Mouse (Mus musculus) CD8-positive naive resting alpha-beta T cell, adult 2 months (primary cell): ENCODE measurements around the gene Fam53b.
A peak's percentile ranks its signal among the peaks of the same experiment; 100 is the strongest.

Source experiments
- DNase-seq, 2 experiments: peaks; one replicate each; pipeline ENCODE4 v3.0.0; 2022; ENCODE audit warnings: low read depth in 2 of 2, low spot score in 2 of 2

The Fam53b gene

DNA sequence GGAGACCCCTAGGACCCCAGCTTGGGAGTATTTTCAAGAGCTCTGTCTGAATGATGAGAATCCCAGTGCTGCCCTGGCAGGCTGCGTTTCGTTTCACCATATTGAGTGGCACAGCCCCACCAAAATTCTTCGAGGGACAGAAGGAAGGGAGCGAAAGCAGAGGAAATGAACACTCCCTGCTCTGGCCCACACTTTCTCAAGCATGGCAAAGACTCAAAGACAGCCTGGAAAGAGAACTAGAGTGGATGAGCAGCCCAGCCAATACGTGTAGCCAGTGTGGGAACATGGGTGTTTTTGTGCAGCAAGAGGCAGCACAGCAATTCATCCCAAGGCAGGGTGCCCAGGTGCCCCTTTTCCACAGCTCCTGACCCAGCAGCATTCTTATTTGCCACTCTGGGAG lies 70.8 kb downstream of the Fam53b start:
- no peak for DNase-seq

DNA sequence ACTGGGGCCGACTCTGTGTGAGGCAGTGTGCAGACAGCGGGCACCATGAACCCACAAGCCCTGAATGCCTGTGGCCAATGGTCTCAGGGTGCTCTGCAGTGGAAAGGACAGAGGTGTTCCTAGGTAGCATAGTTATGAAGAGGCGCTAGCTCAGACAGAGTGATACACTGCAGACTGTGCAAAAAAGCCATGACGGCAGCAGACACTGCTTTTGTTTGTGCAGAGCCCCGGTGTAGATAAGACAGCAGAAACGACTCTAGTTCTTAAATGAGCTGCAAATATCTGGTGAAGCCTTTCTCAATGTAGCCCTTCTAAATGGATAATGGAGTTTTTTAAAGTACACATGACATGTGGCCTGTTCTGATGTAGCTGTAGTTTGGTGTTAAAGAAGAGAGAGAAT lies 73.9 kb downstream of the Fam53b start:
- DNase-seq = no peak

DNA sequence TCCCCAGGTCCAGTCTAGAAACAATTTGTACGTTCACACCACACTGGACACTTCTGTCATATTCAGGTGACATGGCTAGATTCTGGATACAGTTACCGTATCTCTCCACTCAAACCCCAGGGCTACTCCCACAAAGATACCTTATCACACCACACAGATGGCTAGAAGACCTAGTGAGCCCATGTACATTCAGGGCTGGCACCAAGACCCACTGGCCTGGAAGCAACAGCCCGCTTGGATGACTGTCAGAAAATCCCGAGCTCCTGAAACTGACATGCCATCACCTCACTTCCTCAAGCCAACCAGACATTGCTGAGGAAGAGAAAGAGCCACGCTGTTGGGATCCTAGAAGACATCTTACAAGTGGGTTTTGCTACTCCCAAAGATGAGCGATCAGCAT lies 74.8 kb downstream of the Fam53b start:
- DNase-seq = no peak

DNA sequence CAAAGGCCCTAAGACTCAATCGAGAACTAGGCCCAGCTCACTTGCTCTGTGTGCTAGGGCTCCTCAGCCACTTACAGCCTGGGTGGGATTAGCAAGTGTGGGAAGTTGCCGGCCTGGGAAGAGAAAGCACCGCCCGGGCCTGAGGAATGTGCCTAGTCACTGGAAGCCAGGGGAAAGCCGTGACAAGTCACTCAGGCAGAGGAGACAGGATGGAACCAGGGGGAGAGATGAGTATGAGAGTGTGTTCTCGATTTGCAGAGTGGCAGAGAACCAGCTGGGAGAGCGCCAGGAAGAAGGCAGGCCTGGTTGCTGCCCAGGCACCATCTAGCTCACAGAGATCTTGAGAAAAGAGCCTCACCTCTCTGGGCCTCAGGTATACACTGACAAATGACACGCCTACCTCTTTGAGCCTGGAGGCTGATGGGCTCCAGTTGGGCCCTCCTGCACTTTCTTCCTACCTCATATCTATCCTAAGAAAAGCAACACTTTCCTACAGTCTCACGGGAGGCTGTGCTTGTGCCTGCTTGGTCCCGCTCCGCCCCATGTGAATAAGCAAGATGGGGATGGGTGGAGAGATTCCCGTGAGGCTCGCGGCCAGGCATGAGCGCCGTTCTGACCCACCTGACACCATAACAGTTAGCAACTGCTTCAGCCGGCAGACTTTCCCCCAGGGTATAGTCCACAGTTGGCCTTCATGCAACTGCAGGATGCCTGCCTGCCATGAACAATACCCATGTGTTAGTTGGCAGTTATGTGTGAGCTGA lies 77.4 kb downstream of the Fam53b start:
- no peak for DNase-seq

DNA sequence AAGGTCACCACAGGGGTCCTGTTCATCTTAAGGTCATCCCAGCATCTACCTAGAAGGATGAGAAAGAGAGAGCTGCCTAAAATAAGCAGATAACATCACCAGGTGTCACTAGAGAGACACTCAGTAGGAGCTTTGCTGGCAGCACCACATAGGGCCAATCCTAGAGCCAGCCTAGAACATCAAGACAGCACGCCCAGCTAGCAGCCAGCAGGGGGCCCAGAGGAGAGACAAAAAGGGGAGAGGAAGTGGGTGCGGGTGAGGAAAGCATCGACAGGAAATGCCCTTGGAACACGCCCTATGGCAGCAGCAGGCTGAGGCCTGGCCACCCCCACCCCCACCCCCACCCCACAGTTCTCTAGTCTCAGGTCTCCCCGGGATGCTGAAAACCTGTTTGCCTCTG lies 78.5 kb downstream of the Fam53b start:
- peak; percentile 90 to 92 for DNase-seq

DNA sequence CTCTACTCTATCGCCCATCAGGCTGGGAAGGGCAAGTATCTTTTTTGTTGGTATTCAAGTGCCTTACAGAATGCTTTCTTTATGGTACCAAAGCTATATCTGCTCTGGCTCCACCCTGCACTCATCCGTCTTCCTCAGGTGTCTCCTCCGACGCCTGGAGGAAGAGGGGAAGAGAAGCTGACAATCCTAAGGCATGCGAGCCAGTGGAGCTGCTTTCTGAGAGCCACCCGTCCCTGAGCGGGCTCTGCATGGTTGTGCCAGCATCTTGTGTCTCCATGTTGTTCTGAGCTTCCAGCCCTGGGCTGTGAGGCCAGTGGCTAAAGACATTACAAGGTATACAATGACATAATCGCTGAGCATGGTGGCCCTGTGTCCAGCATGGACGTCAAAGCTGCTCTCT lies 79.5 kb downstream of the Fam53b start:
- DNase-seq = no peak

DNA sequence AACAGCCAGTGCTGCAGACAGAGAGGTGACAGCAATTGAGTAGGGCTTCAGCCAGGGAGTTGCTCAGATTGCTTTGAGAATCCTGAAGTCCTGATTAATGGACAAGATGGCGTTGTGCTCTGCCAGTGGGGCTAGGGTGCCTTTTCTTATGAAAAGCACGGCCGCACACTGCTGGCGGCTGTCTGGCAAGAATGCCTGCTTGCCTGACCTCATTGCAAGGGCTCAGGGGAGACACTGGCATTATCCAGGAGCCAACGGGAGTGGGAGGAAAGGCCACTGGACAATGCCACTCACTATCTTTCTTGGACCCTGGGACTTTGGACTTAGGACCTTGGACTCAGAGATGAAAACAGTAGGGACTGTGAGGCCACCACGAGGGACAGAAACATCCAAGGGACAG lies 80.2 kb downstream of the Fam53b start:
- no peak for DNase-seq

DNA sequence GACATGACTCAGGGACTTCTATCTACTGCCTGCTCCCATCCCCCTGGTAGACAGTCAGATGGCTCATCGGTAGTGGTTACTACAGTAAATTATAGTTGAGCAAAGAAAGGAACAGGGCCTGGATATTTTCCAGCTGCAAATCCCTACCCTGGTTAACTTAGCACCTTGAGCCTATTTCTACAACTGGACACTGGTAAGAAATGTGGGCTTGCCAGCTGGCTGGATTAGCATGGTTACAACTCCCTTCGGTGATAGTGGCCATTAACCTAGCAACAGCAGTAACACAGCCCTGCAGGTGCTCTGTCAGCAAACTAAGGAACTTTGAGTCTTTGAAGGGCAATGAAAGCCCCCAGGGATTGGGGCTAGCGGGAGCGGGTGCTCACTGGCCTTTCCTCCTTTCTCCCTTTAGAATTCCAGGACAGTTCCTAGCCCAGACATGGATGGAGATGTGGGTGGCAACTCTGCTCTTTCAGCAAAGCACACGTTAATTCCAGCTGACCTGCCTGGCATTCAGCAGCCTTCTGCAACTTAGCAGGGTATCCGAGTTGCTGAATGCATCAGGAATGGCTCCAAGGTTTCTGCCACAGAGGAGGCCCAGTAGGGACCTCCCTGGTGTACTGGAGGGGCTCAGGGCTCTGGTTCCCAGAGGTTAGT lies 81.4 kb downstream of the Fam53b start:
- no peak for DNase-seq

DNA sequence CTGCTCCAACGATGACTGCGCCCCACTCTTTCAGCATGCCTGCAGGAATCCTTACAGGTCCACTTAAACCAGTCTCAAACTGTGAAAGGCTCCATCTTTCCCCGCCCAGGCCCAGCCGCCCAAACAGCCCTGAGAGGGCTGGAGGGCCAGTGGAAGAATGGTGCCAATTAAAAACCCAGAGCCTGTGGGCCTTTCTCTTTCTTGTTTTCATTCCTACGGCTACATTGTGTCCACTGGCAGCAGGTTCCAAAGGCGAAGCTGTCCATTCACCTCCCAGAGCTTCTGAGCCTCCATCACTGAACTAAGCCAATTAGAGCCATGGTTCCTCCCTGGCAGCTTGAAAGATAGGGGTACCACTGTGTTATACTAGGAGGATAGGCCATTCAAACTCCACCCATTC lies 82.1 kb downstream of the Fam53b start:
- DNase-seq = no peak

DNA sequence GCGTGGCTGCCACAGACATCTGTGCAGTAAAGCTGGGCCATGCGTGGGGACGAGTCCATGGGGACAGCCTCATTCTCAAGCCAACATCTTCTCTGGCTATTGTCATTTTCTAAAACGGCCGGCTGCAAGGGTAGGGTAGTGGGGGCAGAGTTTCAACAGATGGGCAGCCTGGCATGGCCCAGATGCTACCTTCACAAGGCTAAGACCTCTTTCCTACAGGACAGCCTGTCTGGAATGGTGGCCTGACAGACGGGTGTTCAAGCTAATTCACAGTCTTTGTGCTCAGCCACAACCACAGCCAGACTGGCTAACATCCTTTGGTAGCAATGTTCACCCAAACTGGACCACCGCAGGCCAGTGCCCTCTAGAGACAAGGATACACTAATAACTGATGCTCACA lies 83.2 kb downstream of the Fam53b start:
- no peak for DNase-seq

DNA sequence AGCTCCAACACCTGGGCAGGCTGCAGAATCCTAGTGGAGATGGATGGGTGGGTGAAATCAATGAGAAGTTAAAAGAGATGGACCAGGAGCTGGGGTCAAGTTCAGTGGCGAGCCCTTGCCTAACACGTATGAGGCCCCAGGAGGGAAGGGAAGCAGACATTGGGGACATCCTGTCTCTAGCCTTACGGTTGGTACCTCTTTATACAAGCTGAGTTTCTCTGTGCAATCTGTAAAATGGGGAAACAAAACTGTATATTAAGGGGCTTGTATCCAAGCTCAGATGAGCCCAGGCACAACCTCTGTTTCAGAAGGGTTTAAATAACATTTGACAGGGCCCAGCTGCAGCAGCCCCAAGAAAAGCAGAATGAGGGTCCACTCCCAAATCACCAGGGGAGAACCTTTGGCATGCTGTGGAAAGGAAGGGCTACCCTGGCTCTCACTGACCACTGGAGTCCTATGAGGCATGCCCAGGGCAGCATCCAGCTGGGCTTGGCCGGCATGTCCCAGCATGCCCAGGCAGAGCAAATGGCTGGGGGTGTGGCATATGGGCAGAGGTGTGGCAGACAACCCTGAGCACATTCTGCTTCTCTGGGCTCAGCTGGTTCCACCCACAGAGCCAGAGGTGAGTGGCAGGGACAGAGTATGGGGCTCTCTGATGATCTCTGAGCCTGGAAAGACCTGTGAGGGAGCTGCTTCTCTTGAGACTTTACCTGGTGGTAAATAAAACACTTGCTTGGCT lies 84.4 kb downstream of the Fam53b start:
- DNase-seq = no peak

DNA sequence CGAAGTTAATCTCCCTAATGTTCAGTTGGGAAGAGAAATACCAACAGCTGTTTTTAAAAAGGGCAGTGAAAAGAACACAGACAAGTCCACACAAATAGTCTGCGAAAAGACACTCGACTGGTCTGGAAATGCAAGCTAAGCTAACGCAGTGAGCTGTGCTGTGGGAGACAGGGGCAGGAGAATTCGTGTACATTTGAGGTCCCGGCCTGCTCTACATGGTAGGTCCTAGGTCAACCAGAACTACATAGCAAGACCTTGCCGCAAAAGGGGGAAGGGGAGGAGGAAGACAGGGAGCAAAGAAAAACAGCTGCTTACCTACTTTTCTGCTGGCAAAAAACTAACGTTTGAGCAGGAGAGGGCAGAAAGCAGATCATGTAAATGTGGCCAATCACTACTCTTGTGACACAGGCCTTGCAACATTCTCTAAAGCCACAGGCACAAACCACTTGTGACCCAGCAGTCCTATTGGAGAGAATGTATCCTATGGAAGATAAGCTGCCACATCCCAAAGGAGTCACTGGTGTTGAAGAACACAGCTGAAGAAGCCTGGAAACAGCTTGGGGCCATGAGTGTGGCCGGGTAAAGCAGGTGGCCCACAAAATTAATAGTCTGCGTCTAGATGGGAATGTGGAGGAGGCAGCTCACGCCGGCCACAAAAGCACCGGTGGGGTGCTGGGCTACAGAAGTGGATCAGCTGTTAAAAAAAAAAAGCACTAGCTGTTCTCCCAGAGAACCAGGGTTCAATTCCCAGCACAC lies 87.4 kb downstream of the Fam53b start:
- DNase-seq = no peak

DNA sequence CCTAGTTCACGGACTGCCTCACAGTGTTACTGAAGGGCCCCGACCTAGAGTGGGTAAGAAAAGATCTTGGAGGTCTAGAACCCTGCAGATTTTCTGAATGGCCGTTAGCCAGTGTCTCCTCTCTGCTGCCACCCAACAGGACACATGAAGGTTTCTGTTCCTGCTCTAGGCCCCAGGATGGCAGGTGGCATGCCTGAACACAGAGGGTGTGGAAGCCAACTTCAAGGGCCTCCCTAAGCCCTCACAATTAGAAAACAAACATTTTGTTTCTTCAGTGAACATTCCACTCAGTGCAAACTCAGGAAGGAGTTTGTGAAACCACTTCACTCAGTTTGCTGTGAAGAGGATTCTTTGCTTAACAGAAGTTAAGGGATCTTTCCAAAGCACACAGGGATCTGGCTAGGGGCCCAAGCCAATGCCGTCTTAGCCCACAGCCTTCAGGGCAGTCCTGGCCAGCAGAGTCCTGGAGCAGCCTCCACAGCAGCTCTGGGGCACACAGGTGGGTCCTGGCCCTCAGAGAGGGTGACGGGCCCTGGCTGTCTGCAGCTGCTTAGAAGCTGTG lies 89.1 kb downstream of the Fam53b start:
- no peak for DNase-seq

DNA sequence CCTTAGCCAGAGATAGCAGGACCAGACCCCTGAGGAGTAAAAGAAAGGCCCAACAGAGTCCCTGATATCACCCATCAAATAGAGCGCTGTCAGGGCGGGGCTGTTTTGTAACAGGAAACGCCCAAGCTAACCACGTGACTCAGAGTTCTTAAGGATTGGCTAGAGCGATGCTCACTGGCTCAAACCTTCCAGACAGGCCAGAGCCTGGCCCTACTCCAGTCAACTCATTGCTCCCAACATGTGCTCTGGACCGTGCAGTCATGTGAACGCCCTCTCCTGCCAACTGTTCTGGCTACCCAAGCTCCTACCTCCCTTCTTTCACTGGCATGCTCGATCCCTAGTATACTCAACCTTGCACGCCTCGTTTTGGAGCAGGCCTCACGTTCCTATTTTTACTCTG lies 89.8 kb downstream of the Fam53b start:
- no peak for DNase-seq

DNA sequence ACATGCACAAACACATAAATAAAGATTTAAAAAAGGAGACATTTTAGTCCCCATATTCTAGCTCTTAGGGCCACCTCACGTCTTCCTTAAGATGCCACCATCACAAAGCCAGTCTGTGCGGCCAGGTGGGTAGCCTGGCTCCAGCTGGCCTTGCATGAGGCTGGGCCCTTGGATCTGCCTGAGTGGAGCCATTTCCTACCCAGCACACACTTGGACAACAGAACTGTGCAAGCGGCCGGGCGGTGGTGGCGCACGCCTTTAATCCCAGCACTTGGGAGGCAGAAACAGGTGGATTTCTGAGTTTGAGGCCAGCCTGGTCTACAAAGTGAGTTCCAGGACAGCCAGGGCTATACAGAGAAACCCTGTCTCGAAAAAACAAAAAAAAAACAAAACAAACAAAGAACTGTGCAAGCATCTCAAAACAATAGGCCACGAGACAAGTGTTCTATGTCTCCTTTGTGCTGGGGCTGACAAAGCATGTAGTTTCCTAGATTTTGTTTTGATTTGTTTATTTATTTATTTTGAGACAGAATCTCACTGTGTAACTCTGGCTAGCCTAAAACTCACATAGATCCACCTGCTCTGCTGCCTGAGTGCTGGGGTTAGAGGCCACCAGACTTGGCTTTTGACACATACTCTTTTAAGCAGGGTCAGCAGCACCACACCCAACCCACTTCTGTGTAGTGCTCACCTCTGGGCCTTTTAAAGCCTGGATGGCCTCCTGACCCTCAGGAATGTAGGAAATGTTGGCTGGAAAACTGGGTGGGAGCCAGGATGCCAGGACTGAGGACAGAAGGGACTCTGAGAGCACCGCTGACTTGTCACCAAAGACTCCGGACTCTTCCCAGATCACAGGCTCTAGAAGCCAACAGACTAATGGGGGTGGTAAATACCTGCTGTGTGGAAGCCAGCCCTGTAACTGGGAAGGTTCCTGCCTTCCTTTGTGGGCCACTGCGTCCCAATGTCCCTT lies 91.0 kb downstream of the Fam53b start:
- no peak for DNase-seq

DNA sequence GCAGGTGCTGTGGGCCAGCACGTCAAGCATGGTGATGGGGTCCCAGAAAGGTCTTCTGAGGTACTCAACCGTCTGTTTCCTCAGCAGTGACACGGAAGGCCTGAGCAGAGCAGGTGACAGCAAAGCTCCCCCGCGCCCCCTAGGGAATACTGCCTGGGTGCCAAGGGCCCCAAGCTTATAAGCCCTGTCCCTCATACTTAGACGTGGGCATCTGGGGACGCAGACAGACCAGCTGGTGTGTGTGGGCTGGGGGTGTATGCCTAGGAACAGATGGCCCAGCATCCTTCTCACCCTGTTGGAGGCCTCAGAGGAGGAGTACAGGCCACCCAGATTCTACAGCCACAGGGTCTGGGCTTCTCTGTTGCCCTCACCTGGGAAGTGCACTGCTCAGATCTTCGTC lies 93.1 kb downstream of the Fam53b start:
- DNase-seq = no peak

DNA sequence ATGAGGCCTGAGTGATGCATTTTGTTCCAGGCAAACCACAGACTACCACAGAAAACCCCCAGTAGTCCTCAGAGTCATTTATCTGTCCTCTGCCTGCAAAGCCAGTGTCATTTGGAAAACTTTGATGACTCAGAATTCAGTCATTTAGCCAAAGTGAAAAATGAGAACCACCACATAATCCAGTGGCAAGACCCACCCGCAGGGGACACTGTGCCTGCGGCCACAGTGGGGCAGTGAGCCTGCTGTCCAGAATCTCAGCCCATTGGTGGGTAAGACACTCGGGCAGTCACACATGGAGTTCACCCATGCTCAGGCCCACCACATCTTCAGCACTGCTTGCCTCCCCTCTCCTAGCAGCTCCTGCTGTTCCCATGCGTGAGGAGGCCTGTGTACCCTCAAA lies 94.1 kb downstream of the Fam53b start:
- no peak for DNase-seq

DNA sequence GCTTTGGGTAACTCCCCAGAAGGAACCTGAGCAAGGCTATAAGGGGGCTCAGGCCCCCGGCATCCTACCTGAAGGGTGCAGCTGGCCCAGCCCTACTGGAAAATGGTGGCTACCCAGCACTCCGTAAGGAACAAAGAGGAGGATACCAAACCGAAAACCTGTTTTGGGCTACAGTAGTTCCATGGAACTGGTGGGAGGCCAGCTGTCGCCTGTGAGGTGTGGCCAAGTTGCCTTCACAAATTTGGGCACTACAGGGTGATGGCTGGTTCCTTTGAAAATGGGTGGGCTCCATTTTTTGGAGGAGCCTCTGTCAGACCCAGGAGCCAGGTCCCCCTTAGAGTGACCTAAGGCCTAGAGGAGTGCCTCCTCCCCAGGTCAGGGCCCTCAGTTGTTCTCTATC lies 98.4 kb downstream of the Fam53b start:
- no peak for DNase-seq

DNA sequence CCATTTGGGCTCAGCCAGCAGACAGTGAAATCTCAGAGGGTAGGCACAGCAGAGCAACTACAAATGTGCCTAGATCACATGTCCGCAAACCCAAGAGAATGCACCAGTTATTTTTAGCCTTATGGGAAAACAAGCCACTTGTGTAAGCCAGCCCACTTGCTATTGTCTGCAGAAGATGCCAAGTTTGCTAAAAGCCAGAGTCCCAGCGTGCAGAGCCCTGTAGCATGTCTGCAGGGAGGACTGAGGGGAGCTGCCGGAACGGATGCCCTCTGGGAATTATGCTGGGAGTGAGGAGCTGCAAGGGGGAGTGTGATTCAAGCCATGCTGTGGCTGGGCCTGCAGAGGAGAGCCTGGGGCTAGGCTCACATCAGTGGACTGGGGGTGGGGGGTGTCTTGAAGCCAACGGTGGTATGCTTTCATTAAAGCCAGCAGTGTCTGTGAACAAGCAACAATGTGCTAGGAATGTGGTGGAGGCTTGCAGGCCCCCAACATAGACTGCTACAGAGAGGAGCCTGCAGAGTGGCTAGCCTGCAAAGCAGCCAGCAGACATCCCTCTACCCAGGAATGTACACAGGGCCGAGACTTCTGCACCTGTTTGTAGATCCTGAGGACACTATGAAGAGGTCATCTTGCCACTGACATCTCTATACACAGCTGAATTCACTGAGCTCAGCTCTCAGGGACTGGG lies 99.3 kb downstream of the Fam53b start:
- DNase-seq = no peak
